Mouse (Mus musculus): Measurements from ENCODE around the gene H2-T3.

DNA sequence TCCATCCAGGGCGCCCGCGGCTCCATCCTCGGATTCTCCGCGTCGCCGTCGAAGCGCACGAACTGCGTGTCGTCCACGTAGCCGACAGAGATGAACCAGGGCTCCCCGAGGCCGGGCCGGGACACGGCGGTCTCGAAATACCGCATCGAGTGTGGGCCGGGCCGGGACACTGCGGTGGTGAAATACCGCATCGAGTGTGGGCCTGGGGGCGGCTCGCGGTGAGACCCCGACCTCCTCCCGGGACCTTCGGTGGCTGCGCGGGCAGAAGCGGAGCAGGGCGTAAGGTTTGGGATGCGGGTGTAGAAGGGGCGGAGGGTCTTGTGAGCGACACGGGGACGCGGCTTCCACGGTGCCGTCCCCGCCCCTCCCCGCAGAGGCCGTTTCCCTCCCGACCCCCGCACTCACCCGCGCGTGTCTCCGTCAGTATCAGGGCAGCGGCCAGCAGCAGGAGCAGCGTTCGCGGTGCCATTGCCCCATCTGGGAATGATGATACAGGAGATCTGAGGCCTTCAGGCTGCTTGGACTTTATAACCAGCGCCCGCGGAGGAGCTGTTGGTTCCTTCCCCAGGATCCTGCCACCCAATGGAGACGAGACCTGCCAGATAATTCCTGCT, 21.9 kb downstream of the H2-T3 start, which contains the start of gene Gm8909:
- no peak for TF ChIP-seq CTCF (IDR thresholded peaks at IDR 0.05; ENCODE audit: low read depth)
- no peak for TF ChIP-seq EP300 (IDR thresholded peaks at IDR 0.05; ENCODE audit: low read depth)
